Mouse (Mus musculus): ENCODE data around the gene Nudcd3.

The Nudcd3 gene

GRCm38 (mm10) chr11:6059162-6059561, 141.1 kb downstream of the Nudcd3 start:
- no peak for DNase-seq
